Mouse (Mus musculus) embryonic facial prominence, embryonic 15.5 days (tissue): ENCODE data around the gene Lsm14b. TPM values are rescaled to one million over a fixed set of nuclear protein-coding genes. Genes with fewer than 3 reads are reported as not detected.

ENCODE experiments used
- ATAC-seq: fragments of 200-750 bp; cut with Nextera tagmentation; 2 replicates; pipeline ENCODE4 v1.8.0; 2017; ENCODE audit warnings: low read depth, moderate TSS enrichment; ENCODE audit not compliant: insufficient number of reproducible peaks, low FRiP score, low TSS enrichment
- H3K27ac ChIP-seq: fragments of 300-500 bp; sonication (generic); replicated peaks from 2 replicates; pipeline ENCODE4 v1.5.1; 2015; ENCODE audit warnings: mild to moderate bottlenecking, inconsistent platforms
- H3K27me3 ChIP-seq: fragments of 300-500 bp; sonication (generic); 2 replicates; pipeline ENCODE4 v1.6.1; 2015; ENCODE audit warnings: inconsistent platforms
- H3K36me3 ChIP-seq: fragments of 300-500 bp; sonication (generic); 2 replicates; pipeline ENCODE4 v1.6.1; 2015; ENCODE audit warnings: mild to moderate bottlenecking, inconsistent platforms
- H3K4me1 ChIP-seq: fragments of 300-500 bp; sonication (generic); 2 replicates; pipeline ENCODE4 v1.6.1; 2015; ENCODE audit warnings: inconsistent platforms
- H3K4me2 ChIP-seq: fragments of 300-500 bp; sonication (generic); replicated peaks from 2 replicates; pipeline ENCODE4 v1.6.1; 2015; ENCODE audit warnings: mild to moderate bottlenecking, inconsistent platforms
- H3K4me3 ChIP-seq: fragments of 300-500 bp; sonication (generic); replicated peaks from 2 replicates; pipeline ENCODE4 v1.5.1; 2015; ENCODE audit warnings: mild to moderate bottlenecking, inconsistent platforms
- H3K9ac ChIP-seq: fragments of 300-500 bp; sonication (generic); 2 replicates; pipeline ENCODE4 v1.6.1; 2015; ENCODE audit warnings: inconsistent platforms
- H3K9me3 ChIP-seq: fragments of 300-500 bp; sonication (generic); replicated peaks from 2 replicates; pipeline ENCODE4 v1.6.1; 2016; ENCODE audit warnings: inconsistent platforms
- WGBS: fragments of 180-500 bp; shearing (Covaris S2); methylation state at CpG from one replicate; pipeline ENCODE4 v1.1.7; 2015; 5-methylcytosine and 5-hydroxymethylcytosine counted together
- polyA plus RNA-seq: library from polyadenylated mRNA; unstranded; fragments of >200 nt; fragmentation: Nextera tagmentation; extraction: Ambion mirVana; gene quantifications from 2 replicates; pipeline ENCODE4 v1.2.1, GENCODE M21; 2015

Lsm14b gene
- polyA plus RNA-seq, 1 experiment from 2014 or later = 8.9 TPM

DNA sequence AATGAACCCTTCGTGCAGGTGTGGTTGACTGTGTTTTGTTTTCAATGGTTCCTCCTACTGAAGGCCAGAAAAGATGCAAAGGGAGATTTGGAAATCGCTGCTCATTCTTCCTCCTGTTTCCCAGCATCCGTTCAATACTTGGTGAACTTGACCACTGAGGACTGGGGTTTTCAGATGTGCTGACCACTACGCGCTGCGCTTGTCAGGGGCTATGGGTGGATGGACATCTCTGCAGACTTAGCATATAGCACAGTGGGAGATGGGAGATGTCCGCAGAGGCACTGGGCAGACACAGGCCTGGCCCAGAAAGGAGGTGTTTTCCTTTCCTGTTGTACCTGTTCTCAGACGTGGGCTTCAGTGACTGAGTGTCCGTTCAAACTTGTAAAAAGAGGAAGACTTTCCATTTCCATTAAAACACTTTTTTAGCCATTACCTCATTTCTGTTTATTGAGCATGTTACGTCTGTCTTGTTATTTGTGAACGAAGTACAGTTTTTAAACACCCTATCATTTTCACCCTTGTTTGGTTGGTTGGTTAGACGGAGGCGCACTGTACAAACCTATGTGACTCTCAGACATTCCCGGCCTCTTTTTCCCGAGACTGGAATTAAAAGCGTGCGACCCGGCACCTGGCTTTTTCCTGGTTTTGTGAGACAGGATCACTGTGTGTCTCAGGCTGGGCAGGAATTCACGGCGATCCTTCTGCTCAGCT, 45.1 kb downstream of the Lsm14b start:
- H3K27ac ChIP-seq = peak overlapping the region; percentile 81
- ATAC-seq = peak; percentile 41

DNA sequence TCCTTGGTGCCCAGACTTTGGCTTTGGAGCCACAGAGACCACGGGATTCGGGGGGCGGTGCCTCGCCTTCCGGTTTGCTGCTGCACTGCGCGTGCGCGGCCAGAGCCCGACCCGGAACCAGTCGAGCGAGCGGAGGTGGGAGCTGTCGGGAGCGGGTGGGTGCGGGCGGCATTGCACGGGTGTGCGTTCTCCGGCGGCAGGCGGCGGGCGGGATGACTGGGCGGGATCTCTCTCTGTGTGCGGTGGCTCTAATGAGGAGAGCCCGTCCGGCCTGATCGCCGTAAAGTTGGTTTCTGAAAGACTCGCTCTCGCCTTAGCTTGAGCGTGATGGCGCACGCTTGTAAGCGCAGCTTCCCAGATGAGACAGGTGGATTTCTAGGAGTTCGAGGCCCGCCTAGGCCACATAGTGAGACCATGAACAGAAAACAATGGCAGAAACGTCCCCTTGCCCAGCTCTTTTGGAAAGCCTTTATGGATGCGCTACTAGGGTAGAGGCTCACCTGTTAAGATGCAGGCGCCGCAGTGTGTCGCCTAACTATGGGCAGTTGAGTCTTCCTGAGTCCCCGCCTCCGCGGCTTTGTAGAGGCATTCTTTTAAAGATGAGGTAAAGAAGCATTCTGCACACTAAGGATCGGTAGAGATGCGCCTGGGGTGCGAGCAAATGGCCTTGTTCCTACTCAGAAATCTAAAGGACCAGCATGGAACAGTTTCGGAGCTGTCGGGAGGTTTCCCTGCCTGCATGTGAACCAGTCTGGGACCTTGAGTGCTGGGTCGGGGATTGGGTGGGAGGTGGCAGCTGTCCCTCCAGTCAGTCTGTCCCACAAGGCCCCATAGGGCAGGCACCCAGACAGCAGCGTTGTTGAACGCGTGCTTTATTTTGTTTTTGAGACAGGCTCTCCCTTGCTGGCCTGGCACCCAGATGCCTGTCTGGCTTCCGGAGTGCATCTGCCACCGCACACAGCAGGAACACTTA, 46.0 kb downstream of the Lsm14b start, which contains the start of gene Mtg2:
Gene Mtg2 (plus strand): TSS at position 108 of the 973 bp plus-strand sequence.
- peak within 1 kb of the TSS; percentile 81 for H3K27ac ChIP-seq
- peak within 1 kb of the TSS; percentile 78 for H3K4me2 ChIP-seq
- peaks cover 14% of the 10 kb centered on the region for H3K4me1 ChIP-seq
- H3K9ac ChIP-seq = peak within 1 kb of the TSS; percentile 50
- H3K36me3 ChIP-seq = peaks cover 11% of the 10 kb centered on the region; the same call in 1 of the 2 replicates
- H3K9me3 ChIP-seq = no peaks in the 10 kb centered on the region
- 4% methylated on average over 58 of the region's 58 CpGs for WGBS
- H3K27me3 ChIP-seq = no peaks in the 10 kb centered on the region
- peak; percentile 92 for ATAC-seq
- H3K4me3 ChIP-seq = peak within 1 kb of the TSS; percentile 83

More for the DNA sequence above, 45.1 kb downstream of the Lsm14b start:
- Histone ChIP-seq H3K9ac (peak overlapping the region; percentile 50), H3K4me2 (peak overlapping the region; percentile 78), H3K9me3 (no peaks in the 10 kb centered on the region), H3K4me1 (peaks cover 14% of the 10 kb centered on the region), H3K36me3 (peaks cover 11% of the 10 kb centered on the region; the same call in 1 of the 2 replicates), H3K4me3 (peak overlapping the region; percentile 83), H3K27me3 (no peaks in the 10 kb centered on the region)
- WGBS = 30% methylated on average over 20 of the region's 20 CpGs

DNA sequence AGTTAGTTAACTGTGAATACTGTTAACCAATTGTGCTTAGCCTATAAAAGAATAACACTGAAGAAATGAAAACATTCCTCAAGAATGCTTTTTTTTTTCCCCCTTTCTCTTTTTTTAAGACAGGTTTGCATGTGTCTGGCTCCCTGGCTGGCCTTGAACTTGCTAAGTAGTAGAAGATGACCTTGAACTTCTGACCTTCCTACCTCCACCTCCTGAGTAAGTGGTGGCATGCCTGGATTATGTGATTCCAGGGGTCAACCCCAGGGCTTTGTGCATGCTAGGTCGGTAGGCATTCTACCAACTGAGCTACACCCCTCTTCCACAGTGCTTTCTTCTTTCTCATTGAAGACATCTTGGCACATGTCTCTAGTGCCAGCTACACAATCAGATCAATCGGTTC, 46.9 kb downstream of the Lsm14b start:
- Histone ChIP-seq H3K4me2 (no peak overlapping the region), H3K9ac (no peak overlapping the region), H3K4me1 (peaks cover 14% of the 10 kb centered on the region), H3K27ac (no peak overlapping the region), H3K9me3 (no peaks in the 10 kb centered on the region), H3K4me3 (no peak overlapping the region; the same call in 1 of the 2 replicates), H3K27me3 (no peaks in the 10 kb centered on the region), H3K36me3 (peaks cover 11% of the 10 kb centered on the region; the same call in 1 of the 2 replicates)
- WGBS = 78% methylated on average over 2 of the region's 2 CpGs
- no peak for ATAC-seq

DNA sequence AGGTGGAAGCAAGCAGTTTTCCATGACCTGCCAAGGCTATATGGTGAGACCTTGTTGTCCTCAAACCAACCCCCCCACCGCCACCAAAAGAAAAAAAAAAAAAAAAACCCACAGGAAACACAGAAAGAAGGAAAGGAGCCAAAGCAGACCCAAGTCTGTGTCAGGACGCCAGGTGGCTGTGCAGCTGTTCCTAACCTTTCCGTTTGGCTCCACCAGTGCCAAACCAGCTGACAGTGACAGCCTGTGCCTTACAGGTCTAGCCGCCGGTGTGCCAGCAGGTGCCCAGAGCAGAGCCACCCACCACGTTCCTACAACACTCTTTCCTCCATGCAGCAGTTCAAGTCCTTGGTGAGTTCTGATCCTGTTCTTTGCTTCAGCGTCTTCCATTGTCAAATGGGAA, 48.1 kb downstream of the Lsm14b start:
- ATAC-seq = no peak
- 85% methylated on average over 7 of the region's 7 CpGs for WGBS
- Histone ChIP-seq H3K27me3 (no peaks in the 10 kb centered on the region), H3K27ac (no peak overlapping the region), H3K4me1 (peaks cover 14% of the 10 kb centered on the region), H3K9me3 (no peaks in the 10 kb centered on the region), H3K4me3 (no peak overlapping the region), H3K9ac (no peak overlapping the region), H3K36me3 (peaks cover 12% of the 10 kb centered on the region), H3K4me2 (no peak overlapping the region)

DNA sequence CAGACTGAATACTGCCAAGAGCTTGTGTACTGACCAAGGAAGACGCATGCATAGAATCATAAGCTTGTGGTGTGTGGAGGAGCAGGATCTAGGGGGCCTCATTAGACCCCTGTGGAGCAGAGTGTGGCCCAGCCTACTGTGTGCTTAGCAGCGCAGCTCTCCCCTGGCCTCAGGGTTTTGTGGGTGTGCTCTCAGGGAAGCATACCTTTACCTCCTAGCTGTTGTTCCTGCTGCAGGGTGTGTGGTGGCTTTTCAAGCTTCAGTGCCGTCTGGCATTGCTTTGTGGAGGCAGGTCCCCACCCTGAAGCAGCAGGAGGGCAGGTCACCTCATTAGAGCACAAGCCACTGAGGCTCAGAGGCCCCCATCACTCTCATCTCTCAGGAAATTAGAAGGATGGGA, 52.8 kb downstream of the Lsm14b start:
- ATAC-seq = no peak
- Histone ChIP-seq H3K27me3 (no peaks in the 10 kb centered on the region), H3K9ac (no peak overlapping the region), H3K27ac (no peak overlapping the region), H3K4me1 (no peaks in the 10 kb centered on the region), H3K4me3 (no peak overlapping the region), H3K9me3 (no peaks in the 10 kb centered on the region), H3K4me2 (no peak overlapping the region), H3K36me3 (peaks cover 11% of the 10 kb centered on the region; the same call in 1 of the 2 replicates)
- WGBS = 63% methylated on average over 3 of the region's 3 CpGs

DNA sequence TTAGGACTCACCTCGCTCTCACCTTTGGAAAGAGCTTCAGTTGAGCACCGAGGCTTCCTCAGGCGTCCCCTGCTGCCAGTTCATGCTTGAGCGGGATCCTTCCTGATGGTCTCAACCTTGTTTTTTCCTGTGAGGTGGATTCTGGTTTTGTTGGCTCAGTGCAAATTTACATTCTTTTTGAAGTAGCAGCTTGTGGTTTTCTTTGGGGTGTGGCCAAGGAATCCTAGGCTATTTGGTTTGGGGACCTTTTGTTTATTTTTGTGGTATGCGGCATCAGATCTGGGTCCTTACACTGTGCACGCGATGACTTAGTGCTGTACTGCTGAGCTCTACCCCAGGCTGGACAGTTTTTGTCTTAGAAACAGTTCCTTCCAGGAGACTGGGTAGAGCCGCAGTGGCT, 55.9 kb downstream of the Lsm14b start:
- H3K4me2 ChIP-seq = no peak overlapping the region
- ATAC-seq = no peak
- no peak overlapping the region for H3K9ac ChIP-seq
- H3K4me1 ChIP-seq = no peaks in the 10 kb centered on the region
- no peaks in the 10 kb centered on the region for H3K9me3 ChIP-seq
- no peak overlapping the region for H3K4me3 ChIP-seq
- H3K36me3 ChIP-seq = peaks cover 15% of the 10 kb centered on the region; the same call in 1 of the 2 replicates
- no peak overlapping the region for H3K27ac ChIP-seq
- H3K27me3 ChIP-seq = no peaks in the 10 kb centered on the region
- 78% methylated on average over 8 of the region's 8 CpGs for WGBS

DNA sequence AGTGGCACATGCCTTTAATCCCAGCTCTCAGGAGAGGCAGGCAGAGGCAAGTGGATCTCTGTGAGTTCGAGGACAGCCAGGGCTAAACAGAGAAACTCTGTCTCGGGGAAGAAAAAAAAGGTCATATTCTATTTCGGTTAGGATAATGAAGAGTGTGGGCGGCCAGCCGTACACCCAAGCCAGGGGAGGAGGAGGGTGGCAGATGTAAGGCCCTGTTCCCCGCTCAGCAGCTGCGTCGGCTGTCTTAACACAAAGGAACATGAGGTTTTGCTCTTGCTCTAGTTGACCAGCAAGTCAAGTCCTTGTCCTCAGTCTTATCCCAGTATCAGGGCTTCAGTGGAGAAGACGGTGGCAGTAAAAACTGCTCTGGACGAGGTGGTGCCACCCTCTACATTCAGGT, 58.3 kb downstream of the Lsm14b start:
- Histone ChIP-seq H3K4me1 (no peaks in the 10 kb centered on the region), H3K9me3 (no peaks in the 10 kb centered on the region), H3K9ac (no peak overlapping the region), H3K4me3 (no peak overlapping the region), H3K36me3 (peaks cover 11% of the 10 kb centered on the region; the same call in 1 of the 2 replicates), H3K27ac (no peak overlapping the region), H3K27me3 (no peaks in the 10 kb centered on the region), H3K4me2 (no peak overlapping the region)
- 84% methylated on average over 10 of the region's 10 CpGs for WGBS
- ATAC-seq = no peak

DNA sequence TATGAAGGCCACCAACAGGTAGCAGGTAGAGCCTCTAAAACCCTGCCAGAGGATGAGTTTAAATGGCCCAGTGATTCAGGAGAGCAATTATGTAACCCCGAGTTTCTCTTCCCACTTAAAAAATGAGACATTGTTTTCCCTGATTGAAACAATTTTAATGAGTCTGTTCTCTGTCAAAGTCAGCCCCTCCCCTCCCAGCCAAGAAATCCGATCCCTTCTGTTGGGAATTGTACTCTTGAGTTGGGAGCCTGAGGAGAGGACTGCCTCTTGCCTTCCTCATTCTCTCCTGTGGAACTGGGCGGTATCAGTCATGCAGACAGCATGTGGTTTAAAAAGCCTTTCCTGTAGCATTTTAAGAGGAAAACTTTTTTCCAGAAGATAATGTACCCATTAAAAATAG, 59.8 kb downstream of the Lsm14b start:
- H3K36me3 ChIP-seq = peaks cover 11% of the 10 kb centered on the region; the same call in 1 of the 2 replicates
- ATAC-seq = no peak
- 12% methylated on average over 3 of the region's 3 CpGs for WGBS
- no peak overlapping the region for H3K27ac ChIP-seq
- H3K4me2 ChIP-seq = no peak overlapping the region
- no peak overlapping the region for H3K9ac ChIP-seq
- no peaks in the 10 kb centered on the region for H3K4me1 ChIP-seq
- H3K9me3 ChIP-seq = no peaks in the 10 kb centered on the region
- no peak overlapping the region for H3K4me3 ChIP-seq
- no peaks in the 10 kb centered on the region for H3K27me3 ChIP-seq

Other genes with a start within 250 kb of the Lsm14b start
- gene Taf4, start 48.3 kb upstream of the Lsm14b start, polyA plus RNA-seq = 2.9 and 3.6 TPM in 2 replicates
- gene Psma7, start 17.4 kb downstream of the Lsm14b start, polyA plus RNA-seq = 472 and 518 TPM in 2 replicates
- 5.2 and 6.1 TPM in 2 replicates for gene Ss18l1, start 17.5 kb downstream of the Lsm14b start, polyA plus RNA-seq
- 24.3 and 25.6 TPM in 2 replicates for gene Mtg2, start 45.6 kb downstream of the Lsm14b start, polyA plus RNA-seq
- gene Hrh3, start 79.5 kb downstream of the Lsm14b start, polyA plus RNA-seq = 0.13 and 0.40 TPM in 2 replicates
- gene Osbpl2, start 94.3 kb downstream of the Lsm14b start, polyA plus RNA-seq = 42.6 and 43.0 TPM in 2 replicates
- 176 and 190 TPM in 2 replicates for gene Adrm1, start 146.5 kb downstream of the Lsm14b start, polyA plus RNA-seq
- gene Lama5, start 200.9 kb downstream of the Lsm14b start, polyA plus RNA-seq = 28.0 and 37.2 TPM in 2 replicates
- 599 and 606 TPM in 2 replicates for gene Rps21, start 232.4 kb downstream of the Lsm14b start, polyA plus RNA-seq
- gene Cables2, start 248.5 kb downstream of the Lsm14b start, polyA plus RNA-seq = 13.5 and 14.2 TPM in 2 replicates